Mouse (Mus musculus) adrenal gland, adult 10 weeks (tissue): Measurements from ENCODE around the gene Tpm4. TPM values are rescaled to one million over a fixed set of nuclear protein-coding genes. Genes with fewer than 3 reads are reported as not detected.

Source experiments
- polyA plus RNA-seq: library from polyadenylated mRNA; stranded (reverse); fragments of 350-450 nt; fragmentation: Illumina TruSeq; extraction: RNeasy Lipid Tissue Mini Kit (QIAGEN cat#74804); gene quantifications from one replicate; pipeline ENCODE4 v1.2.3, GENCODE M21; 2014; ENCODE audit warnings: low read depth, low replicate concordance

Tpm4 gene
- polyA plus RNA-seq = 455 TPM

DNA sequence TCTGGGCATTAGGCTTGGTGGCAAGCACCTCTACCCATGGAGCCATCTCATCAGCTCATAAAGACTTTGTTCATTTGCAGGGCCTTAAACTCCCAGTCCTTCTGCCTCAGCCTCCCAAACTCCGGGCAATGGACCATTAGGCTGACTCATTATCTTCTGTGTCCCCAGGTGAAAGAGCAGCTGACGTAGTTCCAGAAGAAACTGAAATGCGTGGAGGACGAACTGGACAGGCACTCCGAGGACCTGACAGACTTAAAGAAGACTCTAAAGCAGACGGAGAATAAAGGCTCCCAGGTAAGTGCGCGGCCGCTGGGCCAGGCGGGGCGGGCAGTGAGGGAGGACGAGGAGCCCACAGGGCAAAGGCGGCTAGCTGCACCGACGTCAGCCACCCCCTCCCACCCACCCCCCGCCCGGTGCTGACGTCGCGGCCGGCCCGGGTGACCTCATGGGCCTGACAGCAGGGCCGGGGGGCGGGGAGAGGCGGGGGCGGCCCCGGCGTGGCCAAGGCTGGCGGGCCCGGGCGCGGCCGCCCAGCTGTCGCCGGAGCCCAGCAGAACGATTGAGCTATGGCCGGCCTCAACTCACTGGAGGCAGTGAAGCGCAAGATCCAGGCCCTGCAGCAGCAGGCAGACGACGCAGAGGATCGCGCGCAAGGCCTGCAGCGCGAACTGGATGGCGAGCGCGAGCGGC lies at the start of gene Tpm4:
TSS of gene Tpm4 (plus strand) at position 220 of the 690 bp plus-strand sequence.

GRCm38 (mm10) chr8:72106740-72107139 lies 28.0 kb upstream of the Tpm4 start, which contains the start of gene Olfr374:
Olfr374 (plus strand) TSS chr8:72107040.

DNA sequence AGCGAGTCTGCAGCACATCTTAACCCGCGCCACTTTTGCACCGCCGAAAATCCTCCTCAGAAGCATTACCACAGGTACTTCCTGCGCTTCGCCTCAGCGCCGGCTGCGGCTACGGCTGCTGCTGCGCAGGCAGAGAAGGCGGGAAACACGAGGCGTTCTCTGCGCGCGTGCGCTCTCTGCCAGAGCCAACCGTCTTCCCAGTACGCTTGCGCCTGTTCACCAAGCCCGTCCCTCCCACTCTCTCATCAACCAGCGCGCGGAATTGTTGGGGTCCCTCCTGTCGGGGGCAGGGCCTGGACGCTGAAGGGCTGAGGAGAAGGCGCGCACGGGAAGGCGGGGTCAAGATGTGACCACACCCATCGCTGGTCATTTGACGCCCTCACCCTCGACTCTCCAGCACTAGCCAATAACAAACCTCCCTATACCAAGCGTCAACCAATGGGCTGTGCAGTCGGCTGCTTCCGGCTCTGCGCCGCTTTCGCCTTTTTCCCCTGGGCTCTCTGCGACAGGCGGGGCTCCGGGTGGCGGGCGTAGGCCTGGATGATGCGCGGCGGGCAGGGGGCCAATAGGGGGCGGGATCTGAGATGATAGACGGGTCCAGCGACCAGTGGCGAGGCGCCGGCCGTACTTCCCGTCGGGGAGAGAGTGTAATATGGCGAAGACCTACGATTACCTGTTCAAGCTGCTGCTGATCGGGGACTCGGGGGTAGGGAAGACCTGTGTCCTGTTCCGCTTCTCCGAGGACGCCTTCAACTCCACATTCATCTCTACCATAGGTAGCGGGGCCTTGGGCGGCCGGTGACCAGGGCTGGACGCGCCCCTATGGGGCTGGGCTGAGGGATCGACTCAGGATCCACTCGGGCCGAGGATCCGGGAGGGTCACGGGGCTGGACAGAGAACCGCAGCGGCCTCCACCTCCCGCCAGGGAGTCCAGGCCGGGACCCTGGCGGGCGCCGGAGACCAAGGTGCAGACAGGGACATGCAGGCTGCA lies 26.2 kb downstream of the Tpm4 start, which contains the start of gene Rab8a:
TSS of gene Rab8a (plus strand) at position 494 of the 991 bp plus-strand sequence.

GRCm38 (mm10) chr8:72189417-72190214 lies 54.8 kb downstream of the Tpm4 start, which contains the start of gene Hsh2d:
Hsh2d (plus strand) TSS chr8:72189638.

Other genes with a start within 250 kb of the Tpm4 start
- gene Zfp882, start 226.4 kb upstream of the Tpm4 start, polyA plus RNA-seq = 14.7 TPM
- 130 TPM for gene Zfp617, start 226.3 kb upstream of the Tpm4 start, polyA plus RNA-seq
- gene Zfp961, start 183.9 kb upstream of the Tpm4 start, polyA plus RNA-seq = 54.8 TPM
- not detected for gene Cyp4f18, start 125.3 kb upstream of the Tpm4 start, polyA plus RNA-seq
- gene Olfr372, start 93.8 kb upstream of the Tpm4 start, polyA plus RNA-seq = not detected
- gene Olfr373, start 51.8 kb upstream of the Tpm4 start, polyA plus RNA-seq = not detected
- not detected for gene Olfr374, start 27.9 kb upstream of the Tpm4 start, polyA plus RNA-seq
- gene Rab8a, start 26.2 kb downstream of the Tpm4 start, polyA plus RNA-seq = 50.4 TPM
- gene Hsh2d, start 54.7 kb downstream of the Tpm4 start, polyA plus RNA-seq = not detected
- not detected for gene Cib3, start 77.9 kb downstream of the Tpm4 start, polyA plus RNA-seq
- not detected for gene Gm11034, start 78.7 kb downstream of the Tpm4 start, polyA plus RNA-seq
- gene Fam32a, start 84.8 kb downstream of the Tpm4 start, polyA plus RNA-seq = 80.7 TPM
- gene Ap1m1, start 105.0 kb downstream of the Tpm4 start, polyA plus RNA-seq = 13.4 TPM
- 2.2 TPM for gene Gm10282, start 170.3 kb downstream of the Tpm4 start, polyA plus RNA-seq
- 16.3 TPM for gene Klf2, start 184.1 kb downstream of the Tpm4 start, polyA plus RNA-seq